Mouse (Mus musculus) C2C12 (cell line): ENCODE measurements around the gene Rab42. TPM values are rescaled to one million over a fixed set of nuclear protein-coding genes. Genes with fewer than 3 reads are reported as not detected.

Experiments used
- H3K27me3 ChIP-seq: one replicate; pipeline ENCODE4 v1.6.1; 2011; ENCODE audit not compliant: control insufficient read depth, insufficient read depth, insufficient read length
- H3K36me3 ChIP-seq: one replicate; pipeline ENCODE4 v1.6.1; 2011; ENCODE audit not compliant: control insufficient read depth, insufficient read depth
- H3K4me3 ChIP-seq: one replicate; pipeline ENCODE4 v1.5.1; 2011; ENCODE audit warnings: mild to moderate bottlenecking, control low read depth; ENCODE audit not compliant: poor library complexity, insufficient read depth, severe bottlenecking
- H3K79me2 ChIP-seq: one replicate; pipeline ENCODE4 v1.6.1; 2011; ENCODE audit not compliant: control insufficient read depth, insufficient read depth
- H3K79me3 ChIP-seq: one replicate; pipeline ENCODE4 v1.6.1; 2011; ENCODE audit warnings: low read depth, control low read depth
- H3ac ChIP-seq: one replicate; pipeline ENCODE3; 2011; ENCODE audit warnings: low read depth; ENCODE audit not compliant: control insufficient read depth, insufficient read length
- CEBPB ChIP-seq: IDR thresholded peaks from one replicate; pipeline ENCODE4 v1.6.1; 2011; ENCODE audit warnings: low read depth, mild to moderate bottlenecking, control low read depth, moderate library complexity
- CTCF ChIP-seq: IDR thresholded peaks from one replicate; pipeline ENCODE4 v1.5.1; 2011; ENCODE audit not compliant: control insufficient read depth, insufficient read depth, insufficient read length
- FOSL1 ChIP-seq: IDR thresholded peaks from one replicate; pipeline ENCODE4 v1.8.0; 2011; ENCODE audit warnings: mild to moderate bottlenecking, low read length; ENCODE audit not compliant: poor library complexity, insufficient read depth, severe bottlenecking
- MAX ChIP-seq: IDR thresholded peaks from one replicate; pipeline ENCODE4 v1.6.1; 2011; ENCODE audit warnings: mild to moderate bottlenecking, control low read depth
- MYOD1 ChIP-seq: IDR thresholded peaks from one replicate; pipeline ENCODE4 v1.6.1; 2011; ENCODE audit warnings: low read depth; ENCODE audit not compliant: control insufficient read depth, insufficient read length
- MYOG ChIP-seq: IDR thresholded peaks from one replicate; pipeline ENCODE4 v1.6.1; 2011; ENCODE audit not compliant: control insufficient read depth, insufficient read length; ENCODE audit errors: extremely low read depth
- USF1 ChIP-seq: IDR thresholded peaks from one replicate; pipeline ENCODE4 v1.6.1; 2011; ENCODE audit warnings: low read depth, mild to moderate bottlenecking, control low read depth, moderate library complexity
- polyA plus RNA-seq: library from polyadenylated mRNA; unstranded; fragments of >200 nt; fragmentation: generic; extraction: Trizol; gene quantifications from one replicate; pipeline ENCODE4 v1.2.1, GENCODE M21; 2012; ENCODE audit warnings: missing spikeins

Rab42 gene
- polyA plus RNA-seq, 1 experiment = 0.42 TPM

DNA sequence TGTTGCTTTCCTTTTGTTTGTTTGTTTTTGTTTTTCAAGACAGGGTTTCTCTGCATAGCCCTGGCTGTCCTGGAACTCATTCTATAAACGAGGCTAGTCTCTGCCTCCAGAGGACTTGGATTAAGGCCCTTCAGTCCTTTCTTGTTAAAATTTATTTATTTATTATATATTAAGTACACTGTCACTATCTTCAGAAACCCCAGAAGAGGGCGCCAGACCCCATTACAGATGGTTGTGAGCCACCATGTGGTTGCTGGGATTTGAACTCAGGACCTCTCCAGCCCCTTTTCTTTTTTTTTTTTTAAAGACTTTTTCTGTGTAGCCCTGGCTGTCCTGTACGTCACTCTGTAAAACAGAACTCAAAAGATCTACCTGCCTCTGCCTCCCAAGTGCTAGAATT, 48.2 kb downstream of the Rab42 start:
- Histone ChIP-seq H3ac (no peak overlapping the region), H3K4me3 (no peak overlapping the region), H3K79me3 (peaks cover 46% of the 10 kb centered on the region), H3K36me3 (peaks cover 40% of the 10 kb centered on the region), H3K79me2 (peaks cover 82% of the 10 kb centered on the region), H3K27me3 (no peaks in the 10 kb centered on the region)
- TF ChIP-seq MYOG (no peak), MAX (no peak), MYOD1 (no peak)

DNA sequence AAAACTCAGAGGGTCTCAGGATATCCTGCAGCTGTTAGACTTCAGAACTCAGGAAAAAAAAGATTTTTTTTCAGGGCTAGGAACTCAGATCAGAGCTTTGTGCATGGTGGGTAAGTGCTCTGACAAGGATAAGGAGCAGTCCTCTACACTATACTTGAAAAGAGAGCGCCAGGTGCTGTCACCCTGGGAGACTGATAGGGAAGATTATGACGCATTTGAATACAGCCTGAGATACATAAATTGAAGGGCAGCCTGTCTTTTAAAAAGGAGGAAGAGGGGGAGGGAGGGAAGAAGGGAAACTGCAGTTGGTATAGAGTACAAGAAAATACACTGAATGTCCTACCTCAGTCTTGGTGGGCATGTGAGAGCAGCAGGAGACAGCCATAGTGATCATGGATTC, 49.6 kb downstream of the Rab42 start:
- H3K79me3 ChIP-seq = peaks cover 32% of the 10 kb centered on the region
- TF ChIP-seq MYOG (no peak), MAX (no peak), CEBPB (no peak), CTCF (no peak), USF1 (no peak), FOSL1 (no peak), MYOD1 (no peak)
- H3K27me3 ChIP-seq = no peaks in the 10 kb centered on the region
- peaks cover 69% of the 10 kb centered on the region for H3K79me2 ChIP-seq
- H3ac ChIP-seq = no peak overlapping the region
- H3K4me3 ChIP-seq = no peak overlapping the region
- peaks cover 31% of the 10 kb centered on the region for H3K36me3 ChIP-seq

DNA sequence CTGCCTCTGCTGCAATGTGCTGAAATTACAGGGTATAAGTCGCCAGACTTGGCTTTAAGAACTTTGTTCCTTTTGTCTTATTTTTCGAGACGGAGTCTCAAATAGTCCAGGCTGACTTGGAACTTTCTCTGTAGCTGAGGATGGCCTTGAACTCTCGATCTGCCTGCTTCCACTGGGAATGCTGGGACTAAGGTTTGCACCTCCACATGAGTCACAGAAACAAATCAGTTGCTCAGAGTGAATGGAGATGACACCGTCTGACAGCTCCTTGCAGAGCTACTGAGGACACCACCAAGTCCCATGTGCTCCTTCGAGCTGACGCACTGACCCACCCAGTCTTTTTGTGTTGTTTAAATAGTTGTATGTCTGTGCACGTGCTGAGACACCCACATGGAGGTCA, 50.1 kb downstream of the Rab42 start:
- no peaks in the 10 kb centered on the region for H3K27me3 ChIP-seq
- H3K79me2 ChIP-seq = peaks cover 64% of the 10 kb centered on the region
- H3ac ChIP-seq = no peak overlapping the region
- peaks cover 34% of the 10 kb centered on the region for H3K36me3 ChIP-seq
- TF ChIP-seq MYOD1 (no peak), USF1 (no peak), CTCF (no peak), CEBPB (no peak), FOSL1 (no peak), MYOG (no peak), MAX (no peak)
- H3K4me3 ChIP-seq = no peak overlapping the region
- H3K79me3 ChIP-seq = peaks cover 27% of the 10 kb centered on the region

Other genes starting within 250 kb of the Rab42 start
- gene Gm10300, start 228.7 kb downstream of the Rab42 start, polyA plus RNA-seq = not detected
- 7.1 TPM for gene Epb41, start 228.1 kb downstream of the Rab42 start, polyA plus RNA-seq
- 0.09 TPM for gene Oprd1, start 158.9 kb downstream of the Rab42 start, polyA plus RNA-seq
- 24.5 TPM for gene Ythdf2, start 91.1 kb downstream of the Rab42 start, polyA plus RNA-seq
- 13.0 TPM for gene Gmeb1, start 41.8 kb downstream of the Rab42 start, polyA plus RNA-seq
- gene Taf12, start 29.0 kb downstream of the Rab42 start, polyA plus RNA-seq = 29.7 TPM
- 55.1 TPM for gene Trnau1ap, start 26.2 kb upstream of the Rab42 start, polyA plus RNA-seq
- gene Rcc1, start 50.2 kb upstream of the Rab42 start, polyA plus RNA-seq = 110 TPM
- 21.8 TPM for gene Phactr4, start 119.1 kb upstream of the Rab42 start, polyA plus RNA-seq
- gene Med18, start 160.5 kb upstream of the Rab42 start, polyA plus RNA-seq = 13.4 TPM
- gene Sesn2, start 207.1 kb upstream of the Rab42 start, polyA plus RNA-seq = 21.5 TPM
- gene Atpif1, start 230.3 kb upstream of the Rab42 start, polyA plus RNA-seq = 596 TPM
- 104 TPM for gene Dnajc8, start 232.2 kb upstream of the Rab42 start, polyA plus RNA-seq